Mouse (Mus musculus): ENCODE measurements at regions not wholly inside any gene's neighbourhood (a gene's known extent, or its start where the extent isn't known, plus 50 kb on each side); places are given as distances from the start of the nearest gene placed in this dataset.

GRCm38 (mm10) chr19:16043007-16043406 is 58.2 kb upstream of the Cep78 start:
- Histone ChIP-seq H3K4me1 (no peaks in the 10 kb centered on the region), H3K27ac (no peak overlapping the region), H3K4me3 (no peak overlapping the region), H3K36me3 (no peaks in the 10 kb centered on the region), H3K27me3 (ENCODE audit: low read depth, poor library complexity, severe bottlenecking) (no peaks in the 10 kb centered on the region), H3K9me3 (replicated peaks) (no peaks in the 10 kb centered on the region)
- WGBS: 83% methylated on average over 7 of the region's 7 CpGs
- DNase-seq (ENCODE audit: low spot score): no peak

GRCm38 (mm10) chr19:16041891-16042290 is 57.1 kb upstream of the Cep78 start:
- Histone ChIP-seq H3K9me3 (replicated peaks) (no peaks in the 10 kb centered on the region), H3K27me3 (ENCODE audit: low read depth, poor library complexity, severe bottlenecking) (no peaks in the 10 kb centered on the region), H3K4me1 (no peaks in the 10 kb centered on the region), H3K4me3 (no peak overlapping the region), H3K27ac (no peak overlapping the region), H3K36me3 (no peaks in the 10 kb centered on the region)
- 92% methylated on average over 5 of the region's 5 CpGs for WGBS
- no peak for DNase-seq (ENCODE audit: low spot score)

- Histone ChIP-seq H3K9me3 (replicated peaks) (no peaks in the 10 kb centered on the region), H3K36me3 (no peaks in the 10 kb centered on the region), H3K4me1 (no peaks in the 10 kb centered on the region), H3K4me3 (no peak overlapping the region), H3K27me3 (ENCODE audit: low read depth, poor library complexity, severe bottlenecking) (no peaks in the 10 kb centered on the region), H3K27ac (no peak overlapping the region)
- no peak for DNase-seq (ENCODE audit: low spot score)
- 87% methylated on average over 12 of the region's 12 CpGs for WGBS
Observed at GRCm38 (mm10) chr19:16037806-16038205, 53.0 kb upstream of the Cep78 start.

Measured in limb, embryonic 10.5 days (tissue).